Mouse (Mus musculus): ENCODE measurements at regions not wholly inside any gene's neighbourhood (a gene's known extent, or its start where the extent isn't known, plus 50 kb on each side); places are given as distances from the start of the nearest gene placed in this dataset.

DNA sequence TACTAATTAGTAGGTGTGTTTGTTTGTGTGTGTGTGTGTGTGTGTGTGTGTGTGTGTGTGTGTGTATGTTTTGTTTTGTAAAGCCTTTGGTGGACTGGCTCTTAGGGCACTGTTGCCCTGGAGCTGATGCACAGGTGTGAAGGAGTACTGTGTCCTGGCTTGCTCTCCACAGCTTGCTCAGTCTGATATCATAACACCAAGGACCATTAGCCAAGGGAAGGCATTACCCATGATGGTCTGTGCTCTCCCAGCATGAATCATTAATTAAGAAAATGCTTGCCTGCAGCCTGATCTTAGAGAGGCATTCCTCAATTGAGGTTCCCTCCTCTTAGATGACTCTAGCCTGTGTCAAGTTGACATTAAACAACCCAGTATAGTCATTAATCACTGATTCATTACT is 54.7 kb downstream of the Spry2 start:
- no peak for DNase-seq (ENCODE audit: low spot score in 2 of 2)

- DNase-seq (ENCODE audit: low spot score in 2 of 2), result no peak
Observed at GRCm38 (mm10) chr14:105837533-105837932, 59.1 kb downstream of the Spry2 start.

DNA sequence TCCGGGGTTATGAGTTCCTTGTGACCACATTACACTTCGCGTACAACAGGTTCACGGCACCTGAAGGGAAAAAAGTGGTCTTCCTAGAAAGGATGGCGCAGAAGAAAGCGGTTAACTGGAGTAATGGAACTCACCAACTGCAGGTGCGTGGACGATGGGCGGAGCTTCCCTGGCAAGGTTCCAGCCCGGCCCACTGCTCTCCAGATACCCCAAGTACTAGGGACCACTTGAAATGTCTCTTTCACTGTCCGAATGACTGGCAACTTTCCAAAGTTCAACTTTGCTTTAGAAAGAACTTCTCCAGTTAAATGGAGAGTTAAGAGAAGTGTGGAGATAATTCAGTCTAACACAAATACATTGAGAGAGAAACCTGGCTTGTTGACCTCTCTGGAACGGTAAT is 65.9 kb downstream of the Spry2 start:
- no peak for DNase-seq (ENCODE audit: low spot score in 2 of 2)

GRCm38 (mm10) chr14:105830301-105830700 is 66.3 kb downstream of the Spry2 start:
- DNase-seq (ENCODE audit: low spot score in 2 of 2), result no peak

DNA sequence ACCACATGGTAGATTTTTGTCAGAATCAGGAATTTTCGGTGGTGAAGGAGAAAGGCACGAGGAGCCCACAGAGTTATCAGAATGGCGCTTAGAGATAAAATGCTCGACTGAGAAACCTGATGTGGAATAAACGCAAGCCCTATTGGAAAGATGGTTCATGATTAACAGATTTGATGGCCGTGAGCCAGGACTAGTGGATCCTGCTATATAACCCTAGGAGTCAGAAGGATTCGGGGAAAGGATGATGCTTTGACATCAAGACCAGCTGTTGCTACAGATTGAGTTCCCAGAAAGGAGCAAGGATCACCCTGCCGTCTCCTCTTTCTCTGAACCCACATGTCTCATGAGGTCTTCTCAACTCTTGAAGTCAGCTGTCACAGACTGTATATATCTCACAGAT is 73.5 kb downstream of the Spry2 start:
- DNase-seq (ENCODE audit: low spot score in 2 of 2), result no peak

- no peak for DNase-seq (ENCODE audit: low spot score in 2 of 2)
Observed at GRCm38 (mm10) chr14:105822653-105823052, 74.0 kb downstream of the Spry2 start.

GRCm38 (mm10) chr14:105819534-105819933 is 77.1 kb downstream of the Spry2 start:
- no peak for DNase-seq (ENCODE audit: low spot score in 2 of 2)

DNA sequence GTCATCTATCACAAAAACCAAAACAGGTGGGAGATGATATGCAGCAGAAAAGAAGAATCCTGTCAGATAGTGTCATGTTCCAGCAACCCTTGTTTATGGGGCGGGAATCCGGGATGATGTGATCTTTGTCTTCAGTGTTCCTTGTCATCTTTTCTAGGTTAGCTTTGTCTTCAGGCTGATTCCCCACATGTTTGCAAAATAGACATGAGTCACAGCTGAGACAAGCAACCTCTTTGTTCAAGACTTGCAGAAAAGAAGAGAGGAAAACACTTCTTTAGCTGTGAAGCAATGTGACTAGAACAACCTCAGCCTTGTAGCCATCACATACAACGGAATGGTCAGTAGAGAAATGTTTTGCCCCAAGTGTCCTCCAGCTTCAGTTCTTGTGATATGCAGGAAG is 77.8 kb downstream of the Spry2 start:
- DNase-seq (ENCODE audit: low spot score in 2 of 2), result no peak

DNA sequence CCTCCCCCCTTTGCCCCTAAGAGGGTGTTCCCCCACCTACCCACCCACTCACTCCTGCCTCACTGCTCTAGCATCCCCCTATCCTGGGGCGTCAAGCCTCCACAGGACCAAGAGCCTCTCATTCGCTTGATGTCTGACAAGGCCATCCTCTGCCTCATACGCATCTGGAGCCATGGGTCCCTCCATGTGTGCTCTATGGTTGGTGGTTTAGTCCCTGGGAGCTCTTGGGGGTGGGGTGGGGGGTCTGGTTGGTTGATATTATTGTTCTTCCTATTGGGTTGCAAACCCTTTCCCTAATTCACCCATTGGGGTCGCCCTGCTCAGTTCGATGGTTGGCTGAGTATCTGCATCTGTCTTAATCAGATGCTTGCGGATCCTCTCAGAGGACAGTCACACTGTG is 79.1 kb downstream of the Spry2 start:
- DNase-seq (ENCODE audit: low spot score in 2 of 2), result no peak

DNA sequence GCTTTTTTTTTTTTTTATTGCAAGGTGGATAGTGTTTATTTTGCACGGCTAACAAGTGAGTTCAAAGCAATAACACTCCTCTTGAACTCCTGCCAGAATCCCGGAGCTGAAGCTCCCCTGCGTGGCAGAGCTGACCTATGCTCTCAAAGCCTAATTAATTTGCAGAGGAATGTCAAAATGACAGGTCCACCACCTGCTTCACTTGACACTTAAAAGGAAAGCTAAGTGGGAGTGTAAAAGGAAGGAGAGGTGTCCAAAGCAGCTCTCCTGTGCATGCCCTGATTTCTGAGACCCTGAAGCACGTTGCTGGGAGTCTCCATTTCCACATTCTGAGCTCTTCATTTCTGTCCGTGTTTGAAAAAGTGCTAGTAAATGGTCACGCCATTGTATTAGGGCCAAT is 80.8 kb downstream of the Spry2 start:
- no peak for DNase-seq (ENCODE audit: low spot score in 2 of 2)

DNA sequence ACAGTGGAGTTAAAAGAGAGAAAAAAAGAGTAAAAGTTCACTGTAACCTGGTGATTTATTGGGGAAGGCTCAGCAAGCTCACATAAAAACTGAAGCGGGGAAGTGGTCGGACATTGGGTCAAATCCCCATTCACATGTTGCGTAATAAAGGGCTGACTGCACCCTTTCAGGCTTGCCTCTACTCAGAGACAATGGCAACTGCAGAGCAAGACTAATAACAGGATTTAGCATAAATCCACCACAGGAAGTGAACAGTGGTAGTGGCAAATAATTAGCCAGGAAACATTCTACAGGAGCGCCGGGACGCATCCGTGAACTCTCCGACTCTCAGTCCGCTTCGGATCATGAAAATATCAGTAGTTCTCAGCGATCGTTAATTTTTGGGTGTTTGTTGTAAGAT is 81.3 kb downstream of the Spry2 start:
- no peak for DNase-seq (ENCODE audit: low spot score in 2 of 2)

DNA sequence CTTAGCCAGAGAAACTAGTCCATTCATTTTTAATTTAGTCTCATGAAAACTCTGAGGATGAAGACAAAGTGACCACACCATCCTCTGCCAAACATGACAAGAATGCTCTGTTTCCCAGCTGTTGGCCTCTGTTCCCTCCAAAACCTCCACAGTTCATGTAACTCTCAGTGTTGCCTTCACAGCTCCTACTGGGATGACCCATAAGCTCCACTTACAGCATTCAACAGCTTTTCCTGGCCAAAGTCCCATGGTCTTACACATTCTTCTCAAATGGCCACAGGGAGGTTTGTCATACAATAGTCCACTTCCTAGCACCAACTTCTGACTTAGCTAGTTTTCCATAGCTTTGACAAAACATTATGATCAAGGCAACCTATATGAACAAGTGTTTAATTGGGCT is 83.0 kb downstream of the Spry2 start:
- DNase-seq (ENCODE audit: low spot score in 2 of 2), result no peak

DNA sequence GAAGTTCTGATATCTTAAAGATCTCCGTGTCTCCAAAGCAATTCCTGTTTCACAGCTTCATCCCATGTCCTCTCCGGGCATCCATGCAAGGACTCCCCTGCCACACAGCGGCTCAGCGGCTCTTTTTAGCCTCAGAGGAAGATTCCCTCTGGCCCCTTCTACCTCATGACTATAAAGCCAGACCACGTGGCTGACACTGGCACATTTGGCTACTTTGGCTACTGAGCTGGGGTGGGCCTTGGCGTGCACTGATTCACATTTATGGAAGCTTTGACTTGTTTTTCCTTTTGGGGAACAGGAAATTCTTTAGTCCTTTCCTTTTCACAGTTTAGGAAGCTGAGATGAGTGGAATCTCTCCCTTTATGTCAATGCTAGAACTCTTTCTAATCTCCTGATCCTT is 83.5 kb downstream of the Spry2 start:
- DNase-seq (ENCODE audit: low spot score in 2 of 2), result no peak

- DNase-seq (ENCODE audit: low spot score in 2 of 2), result no peak
Observed at GRCm38 (mm10) chr14:105805762-105806161, 90.9 kb downstream of the Spry2 start.

- no peak for DNase-seq (ENCODE audit: low spot score in 2 of 2)
Observed at GRCm38 (mm10) chr14:105805362-105805761, 91.3 kb downstream of the Spry2 start.

DNA sequence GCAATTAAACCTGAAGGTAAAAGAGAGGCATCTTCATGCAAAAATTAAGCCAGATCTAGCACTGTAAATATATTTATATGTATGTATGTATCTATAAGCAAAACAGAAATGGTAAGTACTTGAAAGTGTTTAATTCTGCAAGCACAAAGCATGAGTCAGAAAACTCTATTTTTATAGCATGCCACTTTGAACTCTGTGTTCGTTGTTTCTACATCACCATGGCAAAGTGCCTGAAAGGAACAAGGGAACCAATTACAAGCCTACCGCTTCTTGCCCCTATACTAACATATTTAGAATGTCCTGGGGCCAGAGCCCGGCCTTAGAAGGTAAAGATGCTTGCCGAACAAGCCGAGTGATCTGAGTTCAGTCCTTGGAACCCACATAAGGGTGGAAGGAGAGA is 91.9 kb downstream of the Spry2 start:
- no peak for DNase-seq (ENCODE audit: low spot score in 2 of 2)

- no peak for DNase-seq (ENCODE audit: low spot score in 2 of 2)
Observed at GRCm38 (mm10) chr14:105803281-105803680, 93.3 kb downstream of the Spry2 start.

DNA sequence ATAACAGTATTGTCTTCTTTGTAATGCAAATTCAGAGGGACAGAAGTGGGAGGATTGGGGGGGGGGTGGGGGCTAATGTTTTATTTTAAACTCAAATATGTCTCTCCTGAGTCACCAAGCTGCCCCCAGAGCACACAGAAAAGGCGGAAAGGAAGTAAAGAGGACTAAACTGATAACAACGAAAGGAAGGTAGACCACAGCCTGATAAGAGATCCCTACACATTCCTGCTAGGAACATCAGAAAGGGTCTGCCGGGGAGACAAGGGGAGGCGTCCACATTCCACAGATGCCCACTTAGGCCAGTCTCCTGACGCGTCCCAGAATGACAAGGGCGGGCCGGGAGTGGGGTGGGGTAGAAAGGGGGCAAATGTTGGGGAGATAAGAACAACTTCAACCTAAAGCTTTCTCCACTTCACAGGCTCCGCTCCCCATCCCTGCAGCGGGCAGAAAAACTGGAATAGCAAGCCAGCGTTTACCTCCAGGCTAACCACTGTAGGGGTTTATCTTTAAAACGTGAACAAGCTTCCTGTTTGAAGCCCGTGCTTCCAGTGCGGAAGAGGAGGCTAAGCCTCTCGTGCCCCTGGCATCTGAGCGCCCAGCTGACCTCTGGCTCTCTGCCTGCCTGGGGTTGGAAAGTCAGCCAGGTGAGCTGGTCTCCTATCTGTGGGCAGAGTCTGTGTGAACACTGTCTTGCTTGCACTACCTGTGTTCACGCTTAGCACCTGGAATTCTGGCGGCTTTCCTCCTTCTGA is 93.9 kb downstream of the Spry2 start:
- no peak for DNase-seq (ENCODE audit: low spot score in 2 of 2)

- no peak for DNase-seq (ENCODE audit: low spot score in 2 of 2)
Observed at GRCm38 (mm10) chr14:105800142-105800925, 96.3 kb downstream of the Spry2 start.

DNA sequence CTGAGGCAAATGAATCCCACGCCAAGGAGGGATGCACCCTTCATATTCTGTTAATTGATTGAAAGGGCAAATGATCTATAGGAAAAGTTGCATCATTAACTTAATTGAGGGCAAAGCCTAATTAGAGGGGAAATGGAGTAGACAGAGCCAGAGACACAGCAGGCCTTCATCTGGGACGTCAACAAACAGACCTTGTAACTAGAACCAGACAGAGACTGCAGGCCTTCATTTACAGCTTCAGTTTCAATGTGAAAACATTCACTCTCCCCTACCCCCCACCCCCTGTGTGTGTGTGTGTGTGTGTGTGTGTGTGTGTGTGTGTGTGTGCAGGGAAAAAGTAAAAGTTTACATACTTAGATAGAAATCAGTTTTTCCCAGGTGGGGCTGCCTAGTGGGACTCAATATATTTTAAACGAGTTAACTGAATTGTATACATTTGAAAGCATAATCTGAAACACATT is 97.2 kb downstream of the Spry2 start:
- DNase-seq (ENCODE audit: low spot score in 2 of 2), result no peak

- no peak for DNase-seq (ENCODE audit: low spot score in 2 of 2)
Observed at GRCm38 (mm10) chr14:105793010-105793702, 103.5 kb downstream of the Spry2 start.

GRCm38 (mm10) chr14:105790441-105790840 is 106.2 kb downstream of the Spry2 start:
- DNase-seq (ENCODE audit: low spot score in 2 of 2), result no peak

DNA sequence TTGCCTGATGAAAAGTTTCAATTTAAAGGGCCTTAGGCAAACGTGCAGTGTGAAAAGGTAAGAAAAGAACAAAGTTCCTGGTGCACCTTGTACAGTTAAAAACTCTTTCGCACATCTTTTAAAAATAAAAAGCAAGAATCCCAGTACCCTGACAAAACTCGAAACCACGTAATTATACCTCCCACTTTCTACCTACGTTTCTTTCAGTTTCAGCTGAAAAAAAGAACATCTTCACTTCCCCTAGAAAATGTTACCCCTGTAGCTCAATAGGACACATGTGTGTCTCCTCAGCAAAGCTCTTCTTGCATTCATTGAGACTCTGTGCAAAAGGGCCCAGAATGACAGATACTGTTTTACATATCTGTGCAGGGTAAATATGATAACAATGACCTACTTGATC is 113.2 kb downstream of the Spry2 start:
- no peak for DNase-seq (ENCODE audit: low spot score in 2 of 2)

Data from spleen, postnatal 10 days (tissue).